Mouse (Mus musculus): ENCODE data around the gene Igsf23.
"Not testable (repeated sequence)": the region's sequence is repeated elsewhere in the genome, so short reads cannot be mapped to it uniquely, and the experiment has no call there.

Gene Igsf23

GRCm38 (mm10) chr7:19935171-19935751, 15.3 kb downstream of the Igsf23 start:
- DNase-seq (ENCODE audit: extremely low spot score), result no peak

GRCm38 (mm10) chr7:19932877-19933809, 17.4 kb downstream of the Igsf23 start:
- DNase-seq (ENCODE audit: extremely low spot score), result no peak

GRCm38 (mm10) chr7:19932133-19932876, 18.3 kb downstream of the Igsf23 start:
- no peak for DNase-seq (ENCODE audit: extremely low spot score)

GRCm38 (mm10) chr7:19930481-19930880, 20.1 kb downstream of the Igsf23 start:
- DNase-seq (ENCODE audit: extremely low spot score), result not testable (repeated sequence)

- no peak for DNase-seq (ENCODE audit: extremely low spot score)
Measured at GRCm38 (mm10) chr7:19928486-19928885, 22.1 kb downstream of the Igsf23 start.

GRCm38 (mm10) chr7:19926849-19927480, 23.6 kb downstream of the Igsf23 start:
- DNase-seq (ENCODE audit: extremely low spot score), result no peak

GRCm38 (mm10) chr7:19925376-19925775, 25.2 kb downstream of the Igsf23 start:
- no peak for DNase-seq (ENCODE audit: extremely low spot score)

- DNase-seq (ENCODE audit: extremely low spot score), result peak; percentile 11
Measured at GRCm38 (mm10) chr7:19923797-19924196, 26.8 kb downstream of the Igsf23 start.

GRCm38 (mm10) chr7:19923354-19923753, 27.2 kb downstream of the Igsf23 start:
- no peak for DNase-seq (ENCODE audit: extremely low spot score)

GRCm38 (mm10) chr7:19920506-19921261, 29.9 kb downstream of the Igsf23 start, which contains the start of gene Pvr:
Gene Pvr, minus strand, starts transcription at chr7:19921160.
- DNase-seq (ENCODE audit: extremely low spot score), result peak; percentile 80

- no peak for DNase-seq (ENCODE audit: extremely low spot score)
Measured at GRCm38 (mm10) chr7:19920166-19920505, 30.4 kb downstream of the Igsf23 start.

- DNase-seq (ENCODE audit: extremely low spot score), result no peak
Measured at GRCm38 (mm10) chr7:19914558-19914957, 36.0 kb downstream of the Igsf23 start.

- DNase-seq (ENCODE audit: extremely low spot score), result no peak
Measured at GRCm38 (mm10) chr7:19911695-19912524, 38.6 kb downstream of the Igsf23 start.

GRCm38 (mm10) chr7:19911292-19911658, 39.3 kb downstream of the Igsf23 start:
- no peak for DNase-seq (ENCODE audit: extremely low spot score)

GRCm38 (mm10) chr7:19910421-19911291, 39.9 kb downstream of the Igsf23 start:
- peak; percentile 79 for DNase-seq (ENCODE audit: extremely low spot score)

GRCm38 (mm10) chr7:19889881-19890280, 60.7 kb downstream of the Igsf23 start:
- DNase-seq (ENCODE audit: extremely low spot score), result peak; percentile 34

- no peak for DNase-seq (ENCODE audit: extremely low spot score)
Measured at GRCm38 (mm10) chr7:19887849-19888248, 62.7 kb downstream of the Igsf23 start, which contains the start of gene Ceacam19. Gene Ceacam19, minus strand, starts transcription at chr7:19887965.
